Mouse (Mus musculus): ENCODE measurements at regions not wholly inside any gene's neighbourhood (a gene's known extent, or its start where the extent isn't known, plus 50 kb on each side); places are given as distances from the start of the nearest gene placed in this dataset.

DNA sequence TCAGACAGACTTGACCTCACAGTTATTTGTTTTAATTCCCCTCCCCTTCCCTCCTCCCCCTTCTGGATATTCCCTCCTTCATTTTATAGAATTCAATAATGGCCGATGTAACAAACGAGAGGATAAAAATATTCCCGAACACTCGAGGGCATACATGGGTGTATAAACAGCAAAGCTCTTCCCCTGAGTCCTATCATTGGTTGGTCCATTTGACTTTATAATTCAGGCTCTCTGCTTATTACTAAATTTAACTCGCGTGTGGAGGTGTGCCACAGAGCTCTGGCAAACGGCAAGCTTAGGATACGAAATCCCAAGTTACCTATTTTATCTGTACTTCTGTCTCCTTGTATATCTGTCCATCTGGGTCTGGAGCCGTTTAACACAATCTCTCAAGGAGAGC, 82.1 kb upstream of the Zfp64 start:
- no peak for TF ChIP-seq GATA4 (IDR thresholded peaks at IDR 0.05; ENCODE audit: insufficient replicate concordance, low read length)

DNA sequence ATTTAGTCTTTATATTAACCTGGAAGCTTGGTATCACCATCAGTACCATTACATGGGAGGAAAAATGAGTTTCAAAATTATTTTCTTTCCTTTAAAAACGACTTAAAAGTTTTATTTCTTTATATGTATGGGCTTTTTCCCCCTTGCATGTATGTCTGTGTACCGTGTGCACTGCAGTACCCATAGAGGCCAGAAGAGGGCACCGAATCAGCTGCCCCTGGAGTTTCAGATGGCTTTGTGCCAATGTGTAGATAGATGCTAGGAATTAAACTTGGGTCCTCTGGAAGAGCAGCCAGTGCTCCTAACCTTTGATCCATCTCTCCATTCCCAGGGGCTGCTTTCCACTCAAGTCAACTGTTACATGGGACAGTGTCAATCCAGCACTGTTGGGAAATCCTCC, 79.9 kb upstream of the Zfp64 start:
- TF ChIP-seq GATA4 (IDR thresholded peaks at IDR 0.05; ENCODE audit: insufficient replicate concordance, low read length): no peak

DNA sequence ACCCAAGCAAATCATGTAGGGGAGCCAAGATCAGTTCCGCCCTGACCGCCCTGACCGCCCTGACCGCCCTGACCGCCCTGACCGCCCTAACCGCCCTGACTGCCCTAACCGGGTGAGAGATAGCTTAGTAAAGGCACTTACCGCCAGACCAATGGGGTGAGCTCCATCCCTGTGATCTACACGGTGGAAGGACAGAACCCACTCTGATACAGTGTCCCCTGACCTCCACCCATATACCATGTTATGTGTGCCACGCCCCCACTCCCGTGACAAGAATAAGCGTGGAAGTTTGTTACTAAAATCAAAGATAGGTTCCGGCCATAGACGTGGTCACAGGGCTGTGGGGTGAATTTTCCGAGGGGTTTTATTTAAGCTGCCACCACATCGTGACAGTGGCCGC, 78.6 kb upstream of the Zfp64 start:
- no peak for TF ChIP-seq GATA4 (IDR thresholded peaks at IDR 0.05; ENCODE audit: insufficient replicate concordance, low read length)

DNA sequence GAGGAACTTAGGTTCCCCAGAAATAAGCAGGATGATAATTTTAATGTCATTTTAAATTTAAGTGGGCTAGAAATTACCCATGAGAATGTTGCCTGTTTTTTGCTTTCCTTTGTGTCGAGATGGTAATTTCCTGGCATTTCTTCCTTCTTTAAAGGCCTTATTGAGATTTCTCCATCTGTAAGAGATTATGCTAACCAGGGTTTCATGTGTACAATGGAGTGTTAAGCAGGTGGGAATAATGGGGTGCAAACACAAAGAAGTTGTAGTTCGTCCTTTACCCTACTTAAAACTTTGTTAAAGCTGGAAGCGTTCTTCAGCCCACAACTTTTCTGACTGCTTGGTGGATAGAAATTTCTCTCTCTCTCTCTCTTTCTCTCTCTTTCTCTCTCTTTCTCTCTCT, 77.8 kb upstream of the Zfp64 start:
- no peak for TF ChIP-seq GATA4 (IDR thresholded peaks at IDR 0.05; ENCODE audit: insufficient replicate concordance, low read length)

DNA sequence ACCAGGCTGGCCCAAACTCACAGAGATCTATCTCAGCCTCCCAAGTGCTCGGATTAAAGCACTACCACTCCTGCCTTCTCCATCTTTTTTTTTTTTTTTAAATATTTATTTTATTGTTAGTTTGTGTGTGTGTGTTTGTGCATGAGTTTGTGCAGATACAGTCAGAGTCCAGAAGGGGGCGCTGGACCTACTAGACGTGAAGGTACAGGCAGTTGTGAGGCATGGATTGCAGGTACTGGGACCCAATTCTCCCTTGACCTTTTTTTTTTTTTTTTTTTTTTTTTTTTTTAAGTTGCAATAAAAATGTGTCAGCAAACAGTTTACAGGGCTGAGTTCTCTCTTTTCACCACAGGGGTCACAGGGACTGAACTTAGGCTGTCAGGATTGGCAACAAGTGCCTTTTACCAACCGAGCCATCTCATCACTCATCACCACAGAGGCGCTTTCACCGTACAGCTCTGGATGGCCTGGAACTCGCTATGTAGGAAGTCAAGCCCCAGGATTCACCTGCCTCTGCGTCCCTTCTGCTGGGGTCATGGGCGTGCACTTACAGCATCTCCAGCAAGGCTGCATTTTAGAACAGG, 73.2 kb upstream of the Zfp64 start:
- TF ChIP-seq GATA4 (IDR thresholded peaks at IDR 0.05; ENCODE audit: insufficient replicate concordance, low read length): no peak

DNA sequence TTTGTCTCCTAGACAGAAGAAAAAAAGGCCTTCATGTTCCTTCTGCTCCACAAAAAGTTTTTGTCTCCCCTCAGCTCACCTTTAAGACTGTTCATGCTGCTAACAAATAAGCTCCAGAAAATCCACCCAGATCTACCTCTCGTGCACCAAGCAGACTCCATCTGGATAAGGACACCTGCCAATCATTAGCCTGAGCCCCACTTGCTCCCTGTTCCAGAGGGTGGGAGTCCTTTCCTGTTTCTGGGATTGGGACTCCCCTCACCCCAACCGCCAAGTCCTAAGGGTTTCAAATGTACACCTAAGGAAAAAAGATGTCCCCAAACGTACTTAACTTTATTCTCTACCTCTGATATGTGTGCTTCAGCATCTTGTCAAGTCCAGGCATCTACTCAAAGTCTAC, 63.6 kb upstream of the Zfp64 start:
- no peak for TF ChIP-seq GATA4 (IDR thresholded peaks at IDR 0.05; ENCODE audit: insufficient replicate concordance, low read length)

DNA sequence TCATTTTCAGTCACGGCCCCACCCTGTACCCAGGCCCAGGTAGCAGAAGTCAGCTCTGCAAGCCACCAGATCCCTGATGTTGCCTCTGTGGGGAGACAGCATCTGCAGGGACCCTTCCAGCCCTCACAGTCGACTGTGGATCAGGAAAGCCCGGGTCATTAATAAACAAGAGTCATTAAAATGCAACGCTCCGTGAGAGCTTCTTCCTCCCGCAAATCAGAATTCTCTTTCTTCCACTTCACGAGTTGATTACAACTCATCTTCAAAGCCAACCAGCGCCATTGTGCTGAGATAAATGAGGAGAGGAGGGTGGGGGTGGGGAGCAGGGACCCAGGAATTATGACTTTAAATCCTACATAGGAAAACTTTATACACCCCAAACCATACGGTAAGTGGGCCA, 54.9 kb upstream of the Zfp64 start:
- no peak for TF ChIP-seq GATA4 (IDR thresholded peaks at IDR 0.05; ENCODE audit: insufficient replicate concordance, low read length)

DNA sequence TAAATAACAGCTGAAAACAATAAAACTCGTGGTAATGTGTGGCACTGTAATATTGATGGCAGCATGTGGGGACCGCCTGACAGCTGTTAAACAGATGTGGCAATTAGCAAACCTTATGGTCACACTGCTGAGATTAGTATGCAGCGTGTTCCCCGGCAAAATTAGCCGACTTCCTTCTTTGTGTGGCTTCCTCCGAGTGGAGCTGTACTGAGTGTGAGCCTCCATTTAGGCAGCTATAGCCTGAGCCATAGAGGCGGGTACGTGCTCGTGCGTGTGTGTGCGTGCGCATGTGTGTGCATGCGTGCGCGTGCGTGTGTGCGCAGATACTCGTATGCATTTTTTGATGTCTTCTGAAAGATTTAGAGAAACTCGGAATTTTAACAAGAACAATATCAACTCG, 53.4 kb upstream of the Zfp64 start:
- no peak for TF ChIP-seq GATA4 (IDR thresholded peaks at IDR 0.05; ENCODE audit: insufficient replicate concordance, low read length)

DNA sequence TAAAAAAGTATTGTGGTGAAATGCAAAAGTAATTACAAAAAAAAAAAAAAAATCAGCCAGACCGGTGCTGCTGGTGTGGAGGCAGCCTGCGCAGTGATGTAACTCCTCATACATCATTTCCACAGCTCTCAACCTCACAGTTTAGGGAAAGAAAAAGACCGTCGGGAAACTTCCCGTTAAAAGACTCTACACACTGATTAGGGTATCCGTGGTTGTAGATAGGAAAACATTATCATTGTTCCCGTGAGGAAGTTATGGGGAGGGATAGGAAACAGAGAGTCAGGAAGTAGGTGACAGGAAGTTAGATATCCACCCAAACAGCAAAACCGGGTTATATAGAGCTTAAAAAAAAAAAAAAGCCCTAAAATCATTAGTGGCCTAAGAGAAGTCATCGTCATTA, 52.9 kb upstream of the Zfp64 start:
- TF ChIP-seq GATA4 (IDR thresholded peaks at IDR 0.05; ENCODE audit: insufficient replicate concordance, low read length): peak; percentile 75; the same call in 1 of the 2 replicates

DNA sequence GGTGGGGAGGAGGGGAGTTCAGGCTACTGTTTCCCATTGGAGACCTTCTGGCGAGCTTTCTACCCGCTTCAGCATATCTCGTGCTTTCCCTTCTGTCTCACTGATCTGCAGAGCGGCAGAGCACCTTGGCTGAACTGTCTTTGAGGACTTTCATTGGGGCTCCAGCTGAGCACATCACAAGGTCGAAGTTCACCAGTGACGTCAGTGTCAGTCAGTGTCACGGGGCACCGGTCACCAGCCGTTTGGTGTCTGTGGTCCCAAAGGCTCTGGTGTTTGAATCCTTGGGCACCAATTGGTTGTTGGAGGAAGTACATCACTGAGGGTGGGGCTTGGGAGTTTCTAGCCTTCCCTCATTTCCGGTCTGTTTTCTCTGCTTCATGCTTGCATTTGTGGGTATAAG, 51.2 kb upstream of the Zfp64 start:
- TF ChIP-seq GATA4 (IDR thresholded peaks at IDR 0.05; ENCODE audit: insufficient replicate concordance, low read length): no peak

DNA sequence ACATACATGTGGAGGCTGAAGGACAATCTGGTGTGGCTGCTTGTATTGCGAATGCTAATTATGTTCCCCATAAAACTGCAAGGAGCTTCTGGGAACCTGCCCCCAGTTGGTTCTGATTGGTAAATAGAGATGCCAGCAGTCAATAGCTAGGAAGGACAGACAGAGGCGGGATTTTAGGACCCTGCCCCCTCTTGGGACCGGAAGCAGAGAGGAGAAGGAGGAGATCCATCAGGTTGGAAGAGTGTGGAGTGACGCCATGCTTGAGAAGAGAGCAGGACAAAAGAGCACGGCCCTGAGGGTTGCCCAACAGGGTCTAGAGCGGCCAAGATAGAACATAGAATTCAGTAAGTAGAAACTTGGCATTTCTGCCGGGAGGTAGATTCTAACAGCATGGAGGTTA, 50.4 kb upstream of the Zfp64 start:
- no peak for TF ChIP-seq GATA4 (IDR thresholded peaks at IDR 0.05; ENCODE audit: insufficient replicate concordance, low read length)

All from liver, adult (tissue).